Mouse (Mus musculus) CH12F3 (cell line): Measurements from ENCODE around the gene Myo1b.

Experiments used
- in situ Hi-C: fragments of 300-500 bp; cut with MboI; formaldehyde crosslinking; loops from 2 replicates; pipeline ENCODE4 v1.14.3; 2020; ENCODE audit warnings: low sequenced_read_pairs

Myo1b gene

DNA sequence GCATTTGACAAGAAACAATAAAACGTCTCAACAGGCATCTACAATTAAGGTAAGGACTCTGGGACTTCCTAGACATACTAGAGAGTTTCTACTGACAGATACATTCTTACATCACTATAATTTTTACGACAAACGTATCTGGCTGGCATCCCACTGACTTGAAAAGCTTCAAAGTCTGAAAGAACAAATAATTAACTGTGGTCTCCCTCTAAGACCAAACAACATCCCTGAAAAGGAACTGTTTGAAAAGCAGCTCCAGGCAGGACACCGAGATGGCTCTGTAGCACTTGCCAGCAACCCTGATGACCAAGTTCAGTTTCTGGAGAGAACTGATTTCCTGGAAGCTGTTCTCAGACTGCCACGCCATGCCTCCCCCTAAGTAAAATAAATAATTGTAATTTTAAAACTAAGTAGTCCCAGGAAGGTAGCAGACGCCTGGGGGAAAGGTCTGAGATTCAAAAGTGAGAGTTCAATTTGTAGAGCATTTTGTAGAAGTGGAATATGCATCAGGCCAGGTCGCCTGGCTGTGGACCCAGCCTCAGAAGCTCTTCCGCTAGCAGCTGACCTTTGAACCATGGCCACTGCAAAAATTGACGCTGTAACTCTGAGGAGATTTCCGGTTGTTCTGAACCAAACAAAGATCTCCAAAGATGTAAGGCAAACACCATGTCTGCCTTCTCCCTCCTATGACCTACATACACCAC, 60.2 kb downstream of the Myo1b start:
- in situ Hi-C loops: no loop called here

DNA sequence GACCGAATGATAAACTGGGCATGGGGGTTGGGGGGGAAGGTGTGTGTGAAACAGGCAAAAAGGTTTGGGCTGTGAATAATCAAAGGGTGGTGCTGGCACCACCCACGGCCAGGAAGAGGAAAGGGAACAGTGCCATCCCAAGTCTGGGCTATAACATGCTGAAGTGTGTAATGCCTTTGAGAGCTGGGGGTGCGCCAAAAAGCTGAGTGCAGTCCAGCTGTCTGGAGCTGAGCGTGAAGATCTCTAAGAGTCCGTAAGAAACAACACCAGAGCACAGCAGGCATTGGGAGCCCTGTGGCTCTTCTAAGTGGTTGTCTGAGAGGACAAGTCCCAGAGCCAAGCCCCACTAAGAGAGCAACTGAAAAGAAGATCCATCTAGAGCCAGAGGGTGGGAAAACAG, 63.6 kb downstream of the Myo1b start:
- in situ Hi-C loops: no loop called here

DNA sequence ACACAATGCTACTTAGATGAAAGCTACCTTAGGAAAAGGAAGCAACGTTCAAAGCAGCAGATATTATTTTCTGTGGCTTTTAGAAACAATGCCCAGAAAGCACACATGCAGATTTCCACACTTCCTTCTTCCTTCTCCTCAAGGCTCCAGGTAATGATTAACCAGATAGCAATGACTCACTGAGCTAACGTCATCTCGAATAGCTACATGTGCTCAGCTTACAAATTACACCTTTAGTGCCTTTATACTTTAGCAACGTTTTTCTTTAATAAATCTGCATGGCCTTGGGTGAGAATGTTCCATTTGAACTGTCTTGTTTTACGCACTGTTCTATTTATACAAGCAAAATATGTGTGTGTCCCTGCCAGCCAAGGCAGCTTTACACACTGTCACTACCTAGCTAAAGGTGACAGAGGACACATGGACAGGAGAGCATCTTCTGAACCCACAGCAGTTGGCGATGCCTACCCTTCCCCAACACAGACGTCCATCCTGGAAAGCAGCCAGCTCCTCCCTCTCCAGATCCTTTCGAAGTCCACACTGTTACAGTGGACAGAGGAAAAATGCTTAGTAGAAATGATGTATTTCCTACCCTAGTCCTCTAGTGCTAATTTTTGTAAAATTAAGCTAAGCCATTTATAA, 66.2 kb downstream of the Myo1b start:
- in situ Hi-C loops: no loop called here

DNA sequence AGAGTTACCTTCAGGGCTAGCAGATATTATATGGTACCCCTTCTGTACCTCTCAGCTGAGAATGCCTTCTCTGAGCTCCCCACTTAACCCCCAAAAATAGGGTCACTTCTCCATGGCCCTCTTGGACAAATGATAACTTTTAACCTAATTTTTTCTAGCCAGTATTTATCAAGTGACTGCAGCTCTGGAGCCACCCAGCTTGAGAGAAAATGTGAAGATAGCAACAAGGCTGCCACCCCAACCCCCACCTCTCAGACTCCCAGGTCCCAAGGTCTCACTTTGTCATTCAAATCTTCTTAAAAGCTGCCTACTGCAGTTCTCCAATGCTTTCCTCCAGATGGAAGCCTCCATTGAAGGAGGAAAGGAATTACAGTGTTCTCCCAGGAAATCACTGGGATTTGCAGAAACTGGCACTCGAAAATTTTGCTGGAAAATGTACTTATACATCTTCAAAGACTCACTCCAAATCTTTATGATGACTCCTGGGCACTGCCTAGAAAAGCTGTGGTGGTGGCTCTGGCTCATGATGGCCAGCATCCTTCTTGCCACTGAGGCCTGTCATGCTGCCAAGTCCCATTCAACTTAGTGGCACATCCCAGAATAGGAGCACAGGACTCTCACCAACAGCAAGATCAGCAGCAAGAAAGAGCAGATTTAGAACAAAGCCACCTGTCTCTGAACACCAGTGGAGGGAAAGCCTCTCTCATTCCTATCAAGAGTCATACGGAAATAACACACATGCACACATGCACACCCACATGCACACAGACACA, 70.4 kb downstream of the Myo1b start:
- in situ Hi-C loops: no loop called here

DNA sequence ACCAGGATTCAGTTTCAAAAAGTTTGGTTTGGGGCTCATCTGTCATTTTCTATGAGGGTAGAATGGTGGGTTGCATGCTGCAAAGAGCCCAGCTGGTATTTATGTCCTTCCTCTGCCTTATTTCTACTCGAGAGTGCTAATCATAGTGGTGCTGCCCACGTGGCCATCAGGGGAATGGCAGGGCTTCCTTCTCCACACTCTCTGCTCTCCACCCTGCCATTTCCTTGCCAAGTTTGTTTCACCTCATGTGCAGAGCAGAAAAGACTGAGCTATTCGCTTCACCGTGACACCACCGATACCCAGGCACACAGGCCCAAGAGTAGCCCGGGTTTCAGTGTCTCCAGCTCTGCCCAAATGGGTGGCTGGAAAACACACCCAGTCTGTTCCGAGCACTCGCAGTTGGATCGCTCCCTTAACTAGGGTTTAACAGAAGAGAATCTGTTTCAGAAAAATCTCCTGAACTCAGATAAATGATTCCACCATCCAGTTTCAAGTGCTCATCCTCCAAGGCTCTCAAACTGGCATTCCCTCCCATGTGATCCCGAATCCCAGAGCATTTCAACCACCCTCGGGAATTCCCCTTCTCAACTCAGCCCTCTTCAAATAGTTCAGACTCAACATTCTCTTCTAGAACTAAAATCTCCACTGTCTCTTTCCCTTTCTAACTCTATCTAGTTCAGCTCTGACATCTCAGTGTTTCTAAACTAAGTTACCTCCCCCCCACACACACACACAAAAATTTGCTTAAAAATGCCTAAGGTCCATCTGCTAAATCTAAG, 77.8 kb downstream of the Myo1b start:
- in situ Hi-C loops: no loop called here

DNA sequence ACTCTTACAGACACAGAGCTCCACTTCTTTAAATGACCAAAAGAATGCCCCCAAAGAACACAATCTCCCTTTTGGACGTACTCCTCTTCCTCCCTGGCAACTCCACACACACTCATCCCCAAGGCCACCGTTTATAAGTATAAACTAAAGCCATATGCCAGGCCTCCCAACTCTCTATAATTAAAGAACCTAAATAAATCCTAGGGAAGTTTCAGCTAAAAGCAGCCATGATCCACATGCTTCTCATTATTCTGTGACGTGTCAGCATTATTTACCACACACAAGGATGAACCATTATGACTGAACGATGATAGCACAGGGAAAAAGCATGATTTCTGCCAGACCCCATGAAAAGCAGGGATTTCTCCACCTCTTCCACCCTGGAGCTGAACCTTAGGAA, 78.6 kb downstream of the Myo1b start:
- in situ Hi-C loops: no loop called here

DNA sequence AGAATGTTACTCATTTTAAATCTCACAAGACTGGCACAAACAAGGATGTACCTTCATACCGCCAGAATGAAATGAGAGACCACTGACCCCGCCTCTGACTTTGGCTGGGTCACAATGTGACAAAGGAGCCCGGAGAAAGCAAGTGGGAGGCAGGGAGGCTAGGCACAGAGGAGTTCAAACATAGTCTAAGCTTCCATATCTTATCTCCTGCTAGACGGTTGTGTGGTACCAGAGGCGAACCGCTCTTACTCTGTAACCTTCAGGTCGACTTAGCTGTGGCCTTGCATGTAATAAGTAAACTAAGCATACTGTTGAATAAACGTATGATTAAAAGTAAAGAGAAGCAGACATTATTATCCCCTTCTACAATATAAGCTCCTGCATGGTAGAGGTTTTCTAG, 80.1 kb downstream of the Myo1b start:
- in situ Hi-C loops: no loop called here

DNA sequence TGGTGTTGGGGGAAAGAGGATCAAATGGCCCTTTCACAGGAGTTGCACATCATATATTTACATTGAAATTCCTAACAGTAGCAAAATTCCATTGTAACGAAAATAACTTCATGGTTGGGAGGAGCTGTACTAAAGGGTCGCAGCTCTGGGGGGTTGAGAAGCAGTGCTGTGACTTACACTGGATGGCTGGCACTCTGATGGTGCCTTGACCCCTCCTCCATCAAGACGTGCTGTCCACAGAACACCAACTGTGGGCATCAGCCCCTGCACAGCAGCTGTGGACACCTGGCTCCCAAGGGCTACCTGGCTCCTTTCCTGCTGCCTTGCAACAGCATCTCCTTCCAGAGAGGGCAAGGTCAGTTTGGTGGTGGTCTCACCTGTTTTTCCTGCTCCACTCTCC, 81.8 kb downstream of the Myo1b start:
- in situ Hi-C loops: no loop called here

DNA sequence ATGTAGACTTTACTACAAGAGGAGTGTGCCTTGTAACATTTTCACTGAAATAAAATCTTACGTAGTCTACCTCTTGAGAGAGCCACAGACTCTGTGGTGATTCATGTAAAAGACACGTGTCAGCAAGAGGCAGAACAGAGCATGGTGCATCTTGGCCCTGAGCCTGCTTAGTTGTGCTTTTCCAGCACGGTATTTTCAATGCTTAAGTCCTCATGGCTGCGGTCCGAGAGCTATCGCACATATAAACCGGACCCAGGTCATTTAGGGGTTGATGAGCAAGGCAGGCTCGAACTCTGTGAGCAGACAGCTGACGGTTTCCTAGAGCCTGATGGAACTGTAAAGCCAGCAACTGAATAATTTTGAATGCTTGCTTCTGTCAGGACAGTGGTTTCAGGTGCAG, 86.5 kb downstream of the Myo1b start:
- in situ Hi-C loops: no loop called here

DNA sequence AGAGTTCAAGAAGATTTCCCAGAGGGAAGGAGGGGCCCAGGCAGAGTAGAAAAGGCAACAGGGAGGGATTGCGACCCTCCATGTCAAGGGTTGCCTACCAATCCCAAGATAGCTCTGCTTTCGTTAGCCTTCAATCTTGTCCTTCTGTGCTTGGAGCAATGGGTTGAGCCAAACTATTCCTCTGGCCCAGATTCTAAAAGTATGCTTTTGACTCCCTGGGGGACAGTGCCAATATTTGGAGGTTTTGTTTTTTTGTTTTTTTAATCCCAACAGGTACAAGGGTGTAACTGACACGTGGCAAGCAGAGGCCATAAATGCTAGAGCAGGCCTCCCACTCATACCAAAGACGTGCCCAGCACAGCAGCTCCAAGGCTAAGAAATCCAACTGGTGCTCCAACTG, 93.3 kb downstream of the Myo1b start:
- in situ Hi-C loops: no loop called here

DNA sequence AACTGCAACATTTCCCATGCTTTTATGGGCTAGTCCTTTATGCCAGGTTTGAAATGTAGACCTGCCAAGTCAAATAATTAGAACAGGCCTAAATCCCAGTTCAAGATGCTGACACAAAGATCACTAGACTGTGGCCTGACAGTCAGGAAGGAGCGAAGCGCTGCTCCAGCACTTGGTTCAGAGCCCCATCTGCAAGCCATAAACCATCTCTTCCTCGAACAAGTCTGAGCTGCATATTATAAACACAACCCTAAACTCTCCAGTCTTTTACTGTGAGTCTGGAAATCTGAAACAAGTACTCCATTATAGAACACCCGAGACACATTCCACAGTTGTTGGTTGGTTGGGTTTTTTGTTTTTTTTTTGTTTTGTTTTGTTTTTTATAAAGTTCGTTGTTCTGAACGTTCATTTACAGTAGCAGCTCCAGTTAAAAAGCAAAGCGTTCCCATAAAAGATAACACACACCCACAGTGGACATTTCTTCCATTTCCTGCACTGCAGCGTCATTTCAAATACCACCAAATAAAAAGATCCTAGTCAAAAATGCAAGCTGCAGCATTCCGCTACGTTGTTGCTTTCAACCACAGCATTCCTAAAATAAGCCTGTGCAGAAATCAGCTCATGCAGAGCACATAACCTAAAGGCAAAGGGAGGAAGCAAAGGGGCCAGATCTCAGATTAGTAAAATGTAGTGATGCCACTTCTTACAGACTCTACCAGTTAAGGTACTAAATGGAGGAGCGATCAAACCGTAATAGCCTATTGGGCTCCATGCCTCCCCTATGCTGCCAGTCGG, 94.0 kb downstream of the Myo1b start:
- in situ Hi-C loops: no loop called here

DNA sequence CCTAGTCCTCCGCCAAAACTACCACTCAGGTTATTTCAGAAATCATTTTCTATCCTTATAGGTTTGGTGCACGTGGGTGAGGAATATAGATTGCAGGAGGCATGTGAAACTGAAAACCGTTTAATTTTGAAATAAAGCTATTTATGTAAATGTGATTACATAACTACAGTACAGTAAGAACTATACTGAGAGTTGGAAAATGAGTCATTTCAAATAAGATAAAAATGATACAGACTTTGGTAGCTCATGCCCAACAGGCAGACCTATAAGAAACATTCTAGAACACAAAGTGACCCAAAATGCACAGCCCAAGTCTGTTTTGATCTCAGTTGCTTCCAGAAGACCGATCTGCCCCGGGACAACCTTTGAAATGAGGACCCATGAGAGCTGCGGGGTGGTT, 95.4 kb downstream of the Myo1b start:
- in situ Hi-C loops: no loop called here

DNA sequence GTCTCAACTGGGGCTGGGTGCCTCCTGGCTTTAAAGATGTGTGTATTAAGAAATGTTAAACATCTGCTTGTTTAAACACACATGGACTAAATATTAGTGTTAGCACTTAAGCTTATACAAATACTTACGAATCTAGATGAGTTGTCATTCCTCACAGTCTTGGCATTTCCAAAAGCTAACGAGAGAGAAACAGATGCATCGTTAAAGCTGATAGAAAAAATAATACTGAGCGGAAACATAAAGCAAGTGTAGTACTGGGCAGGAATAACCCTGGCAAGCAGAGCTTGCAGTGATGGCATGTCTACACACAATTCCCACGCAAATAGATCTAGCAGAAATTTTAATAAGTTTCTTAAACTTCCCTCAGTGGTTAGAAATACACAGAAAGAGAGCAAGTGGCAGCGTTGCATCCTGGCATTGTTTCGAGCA, 95.8 kb downstream of the Myo1b start:
- in situ Hi-C loops: no loop called here

DNA sequence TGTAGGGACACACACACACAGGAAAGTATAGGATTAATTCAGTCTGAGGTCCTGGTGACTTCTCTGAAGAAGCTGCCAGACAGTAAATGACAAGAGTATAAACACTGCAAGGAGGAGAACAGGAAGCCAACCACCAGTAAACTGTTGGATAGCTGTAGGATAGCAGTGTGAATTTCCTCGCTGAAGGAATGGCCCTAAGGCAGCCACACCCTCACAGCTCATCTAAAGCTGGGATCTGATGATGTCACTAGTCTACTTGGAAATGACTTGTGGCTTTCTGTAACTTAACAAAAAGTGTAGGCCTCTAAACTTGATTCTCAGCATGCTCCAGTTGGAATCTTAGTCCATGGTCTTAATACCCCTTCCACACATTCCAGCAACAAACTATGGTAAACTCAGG, 100.2 kb downstream of the Myo1b start:
- in situ Hi-C loops: no loop called here

DNA sequence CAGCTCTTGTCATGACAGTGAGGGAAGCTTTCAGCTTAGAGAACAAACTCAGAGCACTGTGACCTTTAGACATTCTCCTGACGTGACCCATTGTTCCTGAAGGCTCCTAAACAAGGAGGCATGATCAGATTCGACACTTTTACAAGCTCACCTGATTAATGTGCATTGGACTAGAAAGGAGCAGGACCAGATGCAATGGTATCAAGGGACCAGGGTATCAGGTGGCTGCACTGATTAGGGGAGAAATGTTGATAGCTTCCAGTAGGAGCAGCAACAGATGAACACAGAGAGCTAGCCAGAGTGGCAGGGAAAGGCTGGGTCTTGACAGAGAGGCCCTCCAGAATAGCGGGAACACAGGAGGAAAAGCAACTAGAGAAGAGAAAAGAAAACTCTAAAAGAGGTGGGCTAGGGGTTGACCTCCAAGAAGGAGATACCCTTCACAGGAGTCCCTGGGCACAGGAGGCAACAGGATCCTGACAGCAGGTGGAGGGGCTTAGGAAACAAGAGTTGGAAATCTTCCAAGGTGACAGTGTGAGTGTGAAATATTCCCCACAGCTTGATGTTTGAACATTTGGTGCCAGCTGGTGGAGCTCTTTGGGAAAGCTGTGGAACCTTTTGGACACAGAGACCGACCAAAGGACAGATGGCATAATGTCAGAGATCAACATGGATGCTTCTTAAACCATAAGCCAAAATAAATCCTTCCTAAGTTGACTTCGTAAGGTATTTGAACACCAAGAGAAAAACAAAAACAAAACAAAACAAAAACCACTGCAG, 100.8 kb downstream of the Myo1b start:
- in situ Hi-C loops: no loop called here

DNA sequence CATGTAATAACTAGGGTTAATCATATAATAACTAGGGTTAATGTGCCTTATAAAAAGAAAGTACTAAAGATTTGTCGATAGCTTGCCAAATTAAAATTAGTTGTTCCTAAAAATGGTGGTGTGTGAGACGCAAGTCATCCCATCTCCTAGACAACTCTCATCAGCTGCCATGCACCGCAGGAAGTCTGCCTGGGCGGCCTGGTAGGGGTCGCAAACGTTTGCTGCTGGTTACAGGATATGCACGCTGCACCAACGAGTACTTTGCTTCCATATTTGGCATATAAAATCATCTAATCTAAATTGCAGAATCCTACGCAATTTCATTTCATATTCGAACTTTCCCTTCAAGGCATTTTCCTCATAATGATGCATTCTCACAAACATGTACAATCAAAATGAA, 107.0 kb downstream of the Myo1b start:
- in situ Hi-C loops: no loop called here

DNA sequence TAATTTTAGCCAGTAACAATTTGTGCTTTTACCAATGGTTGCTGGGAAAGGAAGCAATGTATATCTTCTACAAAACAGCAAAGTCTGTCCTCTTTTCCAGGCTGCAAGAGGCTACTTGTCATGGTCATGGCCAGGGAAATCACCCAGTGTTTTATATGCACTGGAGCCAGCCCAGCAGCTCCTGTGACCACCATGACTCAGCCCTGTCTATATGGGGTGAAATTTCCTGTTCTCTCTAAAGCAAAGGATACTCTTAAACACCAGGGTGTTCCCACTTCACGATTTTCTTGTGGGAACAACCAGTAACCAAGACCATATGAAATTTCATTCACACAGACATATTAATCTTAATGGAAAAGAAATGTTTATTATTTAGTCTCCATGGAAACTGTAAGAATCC, 107.6 kb downstream of the Myo1b start:
- in situ Hi-C loops: no loop called here

DNA sequence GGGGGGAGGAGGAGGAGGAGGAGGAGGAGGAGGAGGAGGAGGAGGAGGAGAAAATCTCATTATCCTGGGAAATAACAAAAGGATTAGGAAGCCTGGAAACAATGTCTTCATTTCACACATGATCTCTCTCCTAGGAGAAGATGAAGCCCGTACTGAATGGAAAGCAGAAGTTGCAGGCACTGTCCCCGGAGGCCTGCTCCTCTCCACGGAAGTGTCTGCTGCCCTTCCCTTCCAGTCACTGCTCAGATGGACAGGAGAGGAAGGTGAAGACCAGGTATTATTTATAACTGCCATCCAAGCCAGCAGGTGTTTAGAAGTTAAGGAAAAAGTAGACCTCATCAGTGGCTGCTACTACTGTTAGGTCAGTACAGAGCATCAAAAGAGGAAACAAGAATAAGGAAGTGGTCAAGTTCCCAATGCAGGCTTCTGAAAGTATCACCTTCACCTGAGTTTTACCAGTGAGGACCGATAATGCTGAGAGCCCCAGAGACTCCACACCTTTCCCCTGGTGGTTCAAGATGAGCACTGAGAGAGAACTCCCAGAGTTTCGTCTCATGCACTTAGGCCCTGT, 110.7 kb downstream of the Myo1b start:
- in situ Hi-C loops: no loop called here

DNA sequence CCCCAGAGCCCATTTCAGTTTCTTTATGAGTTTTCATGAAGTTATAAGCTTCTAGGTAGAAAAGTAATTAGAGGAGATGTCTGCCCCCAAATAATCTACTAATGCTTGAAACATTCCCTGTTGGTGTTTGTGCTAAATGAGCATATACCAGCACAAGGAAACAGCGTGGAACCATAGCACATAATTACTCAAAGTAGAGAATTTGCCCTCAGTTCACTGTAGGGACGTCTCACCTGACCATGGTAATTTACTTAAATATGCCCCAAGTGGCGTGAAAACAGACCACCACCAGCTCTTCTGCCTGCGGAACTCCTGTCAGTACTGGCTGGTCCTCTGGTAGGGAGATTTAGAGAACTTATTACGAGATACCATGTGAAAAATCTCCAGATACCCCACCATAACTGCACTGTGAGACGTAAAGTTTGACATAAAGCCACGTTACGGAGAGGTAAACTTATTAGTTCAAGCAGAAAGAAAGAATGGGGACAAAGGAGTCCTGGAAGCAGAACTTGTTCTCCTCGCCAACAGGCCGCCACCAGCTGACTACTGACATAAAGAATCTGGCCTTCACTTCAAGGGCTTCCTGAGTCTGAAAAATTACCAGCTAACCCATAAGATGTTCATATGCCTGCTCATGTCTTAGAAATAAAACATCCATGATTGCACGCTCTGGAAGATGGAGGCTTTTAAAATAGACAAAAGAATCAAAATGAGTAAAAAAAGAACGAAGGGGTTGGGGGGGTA, 111.4 kb downstream of the Myo1b start:
- in situ Hi-C loops: no loop called here
